Mouse (Mus musculus): ENCODE measurements around the gene A630023A22Rik. TPM values are rescaled to one million over a fixed set of nuclear protein-coding genes. Genes with fewer than 3 reads are reported as not detected.

The A630023A22Rik gene
- not detected in 2 replicates for polyA plus RNA-seq (2012; rRNA removed)

DNA sequence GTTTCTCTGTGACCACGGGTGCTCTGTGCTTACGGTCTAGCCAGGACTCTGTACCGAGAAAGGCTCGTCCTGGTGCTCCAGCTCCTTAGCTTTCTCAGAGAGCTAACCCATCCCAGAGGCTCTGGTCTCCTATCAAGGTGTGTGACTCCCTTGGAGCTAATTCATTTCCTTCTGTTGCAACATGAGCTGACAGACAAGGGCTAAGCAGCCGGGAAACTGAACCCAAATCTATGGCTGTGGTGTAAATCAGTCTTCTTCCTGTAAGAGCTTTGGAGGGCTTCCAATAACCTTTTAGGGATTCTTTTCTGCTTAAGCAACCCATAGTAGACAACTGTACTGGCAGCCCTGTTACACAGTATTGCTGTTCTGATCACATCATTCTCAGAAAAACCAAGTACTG is at the start of gene A630023A22Rik:
Gene A630023A22Rik, minus strand, starts transcription at position 154 of the 400 bp plus-strand sequence.
- 73% methylated on average over 5 of the region's 5 CpGs for WGBS
- no peaks in the 10 kb centered on the region for H3K4me1 ChIP-seq (ENCODE audit: control insufficient read depth, insufficient read depth, insufficient read length)
- DNase-seq (ENCODE audit: low read depth in 1 of 2, low spot score in 2 of 2) = no peak
- no peak within 1 kb of the TSS for H3K27ac ChIP-seq (ENCODE audit: insufficient read depth, low read length)
- H3K36me3 ChIP-seq (ENCODE audit: control insufficient read depth, insufficient read depth, low read length) = no peaks in the 10 kb centered on the region
- H3K4me3 ChIP-seq (ENCODE audit: extremely low read depth, insufficient read depth, insufficient read length) = no peak within 1 kb of the TSS
- H3K27me3 ChIP-seq (ENCODE audit: control insufficient read depth, insufficient read depth, low read length) = no peaks in the 10 kb centered on the region
- TF ChIP-seq CTCF (IDR thresholded peaks at IDR 0.05; ENCODE audit: extremely low read depth, insufficient read depth, insufficient read length, insufficient replicate concordance) = no peak
- TF ChIP-seq POLR2A (IDR thresholded peaks at IDR 0.05; ENCODE audit: low read depth, low read length) = no peak

GRCm38 (mm10) chr14:34152342-34152741 is 49.8 kb upstream of the A630023A22Rik start, which contains the start of gene Npy4r:
TSS of gene Npy4r (minus strand) at chr14:34152489.
- H3K27ac ChIP-seq (ENCODE audit: insufficient read depth, low read length) = no peak within 1 kb of the TSS
- H3K4me1 ChIP-seq (ENCODE audit: control insufficient read depth, insufficient read depth, insufficient read length) = no peaks in the 10 kb centered on the region
- no peaks in the 10 kb centered on the region for H3K27me3 ChIP-seq (ENCODE audit: control insufficient read depth, insufficient read depth, low read length)
- TF ChIP-seq POLR2A (IDR thresholded peaks at IDR 0.05; ENCODE audit: low read depth, low read length) (no peak), CTCF (IDR thresholded peaks at IDR 0.05; ENCODE audit: extremely low read depth, insufficient read depth, insufficient read length, insufficient replicate concordance) (no peak)
- no peak for DNase-seq (ENCODE audit: low read depth in 1 of 2, low spot score in 2 of 2)
- no peaks in the 10 kb centered on the region for H3K36me3 ChIP-seq (ENCODE audit: control insufficient read depth, insufficient read depth, low read length)
- 7% methylated on average over 16 of the region's 16 CpGs for WGBS
- no peak within 1 kb of the TSS for H3K4me3 ChIP-seq (ENCODE audit: extremely low read depth, insufficient read depth, insufficient read length)

GRCm38 (mm10) chr14:34142915-34143314 is 40.4 kb upstream of the A630023A22Rik start:
- H3K27me3 ChIP-seq (ENCODE audit: control insufficient read depth, insufficient read depth, low read length) = no peaks in the 10 kb centered on the region
- TF ChIP-seq CTCF (IDR thresholded peaks at IDR 0.05; ENCODE audit: extremely low read depth, insufficient read depth, insufficient read length, insufficient replicate concordance) (no peak), POLR2A (IDR thresholded peaks at IDR 0.05; ENCODE audit: low read depth, low read length) (no peak)
- no peaks in the 10 kb centered on the region for H3K36me3 ChIP-seq (ENCODE audit: control insufficient read depth, insufficient read depth, low read length)
- WGBS = 95% methylated on average over 10 of the region's 10 CpGs
- no peak overlapping the region for H3K27ac ChIP-seq (ENCODE audit: insufficient read depth, low read length)
- no peak for DNase-seq (ENCODE audit: low read depth in 1 of 2, low spot score in 2 of 2)
- H3K4me1 ChIP-seq (ENCODE audit: control insufficient read depth, insufficient read depth, insufficient read length) = no peaks in the 10 kb centered on the region
- H3K4me3 ChIP-seq (ENCODE audit: extremely low read depth, insufficient read depth, insufficient read length) = no peak overlapping the region

- TF ChIP-seq POLR2A (IDR thresholded peaks at IDR 0.05; ENCODE audit: low read depth, low read length) = no peak
- no peak for TF ChIP-seq CTCF (IDR thresholded peaks at IDR 0.05; ENCODE audit: extremely low read depth, insufficient read depth, insufficient read length, insufficient replicate concordance)
- H3K27ac ChIP-seq (ENCODE audit: insufficient read depth, low read length) = no peak overlapping the region
- DNase-seq (ENCODE audit: low read depth in 1 of 2, low spot score in 2 of 2) = no peak
- H3K27me3 ChIP-seq (ENCODE audit: control insufficient read depth, insufficient read depth, low read length) = no peaks in the 10 kb centered on the region
- WGBS = 63% methylated on average over 1 of the region's 1 CpGs
- H3K4me3 ChIP-seq (ENCODE audit: extremely low read depth, insufficient read depth, insufficient read length) = no peak overlapping the region
- no peaks in the 10 kb centered on the region for H3K36me3 ChIP-seq (ENCODE audit: control insufficient read depth, insufficient read depth, low read length)
- H3K4me1 ChIP-seq (ENCODE audit: control insufficient read depth, insufficient read depth, insufficient read length) = no peaks in the 10 kb centered on the region
Observed at GRCm38 (mm10) chr14:34142316-34142715, 39.8 kb upstream of the A630023A22Rik start.

- H3K4me3 ChIP-seq (ENCODE audit: extremely low read depth, insufficient read depth, insufficient read length) = no peak overlapping the region
- H3K27me3 ChIP-seq (ENCODE audit: control insufficient read depth, insufficient read depth, low read length) = no peaks in the 10 kb centered on the region
- H3K4me1 ChIP-seq (ENCODE audit: control insufficient read depth, insufficient read depth, insufficient read length) = no peaks in the 10 kb centered on the region
- H3K36me3 ChIP-seq (ENCODE audit: control insufficient read depth, insufficient read depth, low read length) = no peaks in the 10 kb centered on the region
- WGBS = 91% methylated on average over 15 of the region's 15 CpGs
- H3K27ac ChIP-seq (ENCODE audit: insufficient read depth, low read length) = no peak overlapping the region
- TF ChIP-seq CTCF (IDR thresholded peaks at IDR 0.05; ENCODE audit: extremely low read depth, insufficient read depth, insufficient read length, insufficient replicate concordance) = no peak
- TF ChIP-seq POLR2A (IDR thresholded peaks at IDR 0.05; ENCODE audit: low read depth, low read length) = no peak
- DNase-seq (ENCODE audit: low read depth in 1 of 2, low spot score in 2 of 2) = no peak
Observed at GRCm38 (mm10) chr14:34139671-34140664, 37.4 kb upstream of the A630023A22Rik start.

GRCm38 (mm10) chr14:34135391-34135790 is 32.8 kb upstream of the A630023A22Rik start:
- H3K27ac ChIP-seq (ENCODE audit: insufficient read depth, low read length) = no peak overlapping the region
- DNase-seq (ENCODE audit: low read depth in 1 of 2, low spot score in 2 of 2) = no peak
- H3K36me3 ChIP-seq (ENCODE audit: control insufficient read depth, insufficient read depth, low read length) = no peaks in the 10 kb centered on the region
- TF ChIP-seq POLR2A (IDR thresholded peaks at IDR 0.05; ENCODE audit: low read depth, low read length) (no peak), CTCF (IDR thresholded peaks at IDR 0.05; ENCODE audit: extremely low read depth, insufficient read depth, insufficient read length, insufficient replicate concordance) (no peak)
- H3K27me3 ChIP-seq (ENCODE audit: control insufficient read depth, insufficient read depth, low read length) = no peaks in the 10 kb centered on the region
- H3K4me1 ChIP-seq (ENCODE audit: control insufficient read depth, insufficient read depth, insufficient read length) = no peaks in the 10 kb centered on the region
- no peak overlapping the region for H3K4me3 ChIP-seq (ENCODE audit: extremely low read depth, insufficient read depth, insufficient read length)

GRCm38 (mm10) chr14:34131216-34131615 is 28.7 kb upstream of the A630023A22Rik start:
- H3K27ac ChIP-seq (ENCODE audit: insufficient read depth, low read length) = no peak overlapping the region
- TF ChIP-seq POLR2A (IDR thresholded peaks at IDR 0.05; ENCODE audit: low read depth, low read length) = no peak
- no peak for TF ChIP-seq CTCF (IDR thresholded peaks at IDR 0.05; ENCODE audit: extremely low read depth, insufficient read depth, insufficient read length, insufficient replicate concordance)
- 80% methylated on average over 6 of the region's 6 CpGs for WGBS

More at GRCm38 (mm10) chr14:34131216-34131615, 28.7 kb upstream of the A630023A22Rik start:
- no peaks in the 10 kb centered on the region for H3K27me3 ChIP-seq (ENCODE audit: control insufficient read depth, insufficient read depth, low read length)
- H3K4me3 ChIP-seq (ENCODE audit: extremely low read depth, insufficient read depth, insufficient read length) = no peak overlapping the region
- no peaks in the 10 kb centered on the region for H3K4me1 ChIP-seq (ENCODE audit: control insufficient read depth, insufficient read depth, insufficient read length)
- DNase-seq (ENCODE audit: low read depth in 1 of 2, low spot score in 2 of 2) = no peak
- H3K36me3 ChIP-seq (ENCODE audit: control insufficient read depth, insufficient read depth, low read length) = no peaks in the 10 kb centered on the region
